Mouse (Mus musculus): ENCODE data around the gene Pola2. TPM values are rescaled to one million over a fixed set of nuclear protein-coding genes. Genes with fewer than 3 reads are reported as not detected.

The Pola2 gene
- polyA plus RNA-seq, 1 experiment from 2014 or later, result 61.4 TPM

GRCm38 (mm10) chr19:5937095-5937835, 26.7 kb downstream of the Pola2 start:
- DNase-seq (ENCODE audit: low spot score), result no peak

DNA sequence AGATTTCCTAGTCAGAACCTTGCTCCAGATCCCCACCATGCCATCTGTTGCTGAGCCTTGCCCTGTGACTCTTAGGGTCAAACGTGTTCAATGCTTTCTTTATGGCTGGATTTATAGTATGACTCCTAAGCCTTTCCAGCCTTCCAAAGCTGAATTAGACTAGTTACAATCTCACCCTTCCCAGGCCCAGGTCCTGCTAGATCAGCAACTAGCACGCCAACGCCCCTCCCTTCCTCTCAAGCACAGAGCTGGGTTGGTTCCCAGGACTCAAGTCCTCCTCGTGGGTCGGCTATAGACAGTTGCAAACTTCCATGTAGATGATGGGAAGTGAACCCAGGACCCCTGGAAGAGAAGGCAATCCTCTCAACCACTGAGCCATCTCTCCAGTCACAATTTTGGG, 28.3 kb downstream of the Pola2 start:
- no peak for DNase-seq (ENCODE audit: low spot score)

- no peak for DNase-seq (ENCODE audit: low spot score)
Measured at GRCm38 (mm10) chr19:5935266-5935665, 28.7 kb downstream of the Pola2 start.

GRCm38 (mm10) chr19:5929634-5930596, 34.1 kb downstream of the Pola2 start:
- no peak for DNase-seq (ENCODE audit: low spot score)

- no peak for DNase-seq (ENCODE audit: low spot score)
Measured at GRCm38 (mm10) chr19:5928546-5928945, 35.5 kb downstream of the Pola2 start.

DNA sequence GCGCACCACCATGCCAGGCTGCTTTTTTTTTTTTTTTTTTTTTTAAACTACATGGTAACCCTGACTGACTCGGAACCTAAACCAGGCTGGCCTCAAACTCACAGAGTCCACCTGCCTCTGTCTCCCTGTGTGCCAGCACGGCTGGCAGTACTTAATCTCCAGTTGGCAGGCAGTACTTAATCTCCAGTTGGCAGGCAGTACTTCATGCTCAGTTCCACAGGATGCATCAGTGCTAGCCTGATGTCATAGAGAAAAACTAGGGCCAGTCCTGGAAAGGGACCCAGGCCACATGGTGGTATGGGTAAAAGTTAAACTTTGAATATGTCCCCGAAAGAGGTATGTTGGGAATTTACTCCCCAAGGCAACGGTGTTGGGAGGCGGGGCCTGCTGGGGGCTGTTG, 35.9 kb downstream of the Pola2 start:
- DNase-seq (ENCODE audit: low spot score), result no peak

DNA sequence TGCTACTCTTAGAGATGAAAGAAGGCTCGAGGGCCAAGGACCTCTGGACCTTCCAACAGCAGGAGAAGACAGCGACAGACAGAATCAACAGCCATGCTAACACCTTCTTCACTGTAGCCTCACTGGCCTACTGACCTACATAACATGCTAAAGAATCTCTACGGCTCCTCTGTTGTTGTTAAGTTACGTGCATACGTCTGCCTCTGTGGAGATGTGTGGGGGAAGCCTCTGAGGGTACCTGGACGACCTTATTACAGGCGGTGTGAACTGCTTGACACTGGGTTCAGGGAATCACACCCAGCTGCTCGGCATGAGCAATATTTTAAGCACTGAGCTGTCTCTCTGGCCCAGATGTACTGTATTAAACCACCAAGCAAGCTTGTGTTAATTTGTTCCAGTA, 36.5 kb downstream of the Pola2 start:
- peak; percentile 44 for DNase-seq (ENCODE audit: low spot score)

- no peak for DNase-seq (ENCODE audit: low spot score)
Measured at GRCm38 (mm10) chr19:5927026-5927425, 37.0 kb downstream of the Pola2 start.

DNA sequence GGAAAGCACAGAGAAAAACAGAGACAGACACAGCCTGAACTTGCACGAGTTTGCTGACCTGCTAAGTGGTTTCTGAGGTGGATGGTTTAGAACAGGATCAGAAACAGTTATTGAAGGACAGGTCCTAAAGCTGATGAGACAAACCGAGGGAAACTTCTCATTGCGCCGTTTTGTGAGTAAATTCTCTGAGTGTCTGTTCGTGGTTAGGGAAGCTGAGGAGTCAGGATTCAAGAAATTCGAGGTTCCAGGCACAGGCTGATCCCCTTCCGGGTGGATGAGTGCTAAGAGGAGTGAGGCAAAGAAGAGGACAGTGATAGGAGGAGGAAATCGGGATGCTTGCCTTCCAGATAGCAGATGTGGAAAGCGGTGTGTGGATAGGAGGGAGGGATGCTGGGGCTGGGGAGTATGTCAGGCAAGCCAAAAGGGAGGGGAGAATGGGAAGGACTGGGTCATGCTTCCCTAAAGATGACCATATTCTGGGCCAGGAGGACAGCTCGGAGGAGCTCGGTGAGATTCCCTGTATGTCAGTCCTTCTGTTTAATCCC, 38.6 kb downstream of the Pola2 start:
- DNase-seq (ENCODE audit: low spot score), result no peak

- peak; percentile 92 for DNase-seq (ENCODE audit: low spot score)
Measured at GRCm38 (mm10) chr19:5924713-5925093, 39.3 kb downstream of the Pola2 start, which contains the start of gene Cdc42ep2. Gene Cdc42ep2, minus strand, starts transcription at chr19:5924816.

DNA sequence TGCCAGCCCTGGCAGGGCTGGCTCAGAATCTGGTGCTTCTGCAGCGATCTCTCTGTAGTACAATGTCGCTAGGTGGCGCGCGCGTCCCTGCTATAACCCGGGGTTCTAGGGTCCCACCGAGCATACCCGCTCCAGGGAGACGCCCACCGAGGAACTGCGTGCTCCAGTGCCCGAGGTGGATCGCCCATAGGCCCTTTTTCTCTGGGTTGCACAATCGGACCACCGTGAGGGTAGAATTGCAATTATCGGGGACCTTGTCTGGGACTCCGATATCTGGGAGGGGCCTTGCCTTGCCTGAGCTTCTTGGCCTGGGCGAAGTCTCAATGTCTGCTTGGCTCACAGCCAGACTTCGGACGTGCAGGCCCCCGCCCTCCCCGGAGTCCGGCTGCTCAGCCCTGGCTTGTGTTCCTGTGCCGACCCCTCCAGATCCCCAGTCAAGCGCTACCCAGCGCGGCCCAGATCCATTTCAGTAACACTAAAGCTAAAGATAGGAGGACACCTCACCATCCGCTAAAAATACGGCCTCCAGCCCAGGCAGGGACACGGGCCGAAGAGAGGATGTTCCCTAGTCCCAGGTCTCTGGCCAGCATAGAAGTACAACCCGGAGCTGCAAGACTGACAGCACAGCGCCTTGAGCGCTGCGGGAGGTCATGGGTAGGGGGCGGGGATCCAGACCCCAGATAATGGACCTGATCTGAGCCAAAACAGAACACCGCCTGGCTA, 39.9 kb downstream of the Pola2 start:
- DNase-seq (ENCODE audit: low spot score), result peak; percentile 90

DNA sequence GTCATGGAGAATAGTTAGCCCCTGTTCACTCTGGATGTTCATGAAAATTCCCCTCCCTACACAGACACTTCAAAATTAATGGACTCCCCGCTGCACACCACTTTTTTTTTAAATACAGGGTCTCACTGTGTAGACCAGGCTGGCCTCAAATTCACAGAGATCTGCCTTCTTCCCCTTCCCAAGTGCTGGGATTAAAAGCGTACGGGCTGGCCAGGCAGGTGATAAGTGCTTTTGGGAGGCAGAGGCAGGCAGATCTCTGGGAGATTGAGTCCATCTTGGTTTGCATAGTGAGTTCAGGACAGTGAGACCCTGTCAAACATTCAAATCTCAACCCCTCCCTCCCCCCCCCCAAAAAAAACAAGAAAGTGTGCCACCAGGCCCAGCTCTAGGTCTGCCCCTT, 41.0 kb downstream of the Pola2 start:
- no peak for DNase-seq (ENCODE audit: low spot score)

DNA sequence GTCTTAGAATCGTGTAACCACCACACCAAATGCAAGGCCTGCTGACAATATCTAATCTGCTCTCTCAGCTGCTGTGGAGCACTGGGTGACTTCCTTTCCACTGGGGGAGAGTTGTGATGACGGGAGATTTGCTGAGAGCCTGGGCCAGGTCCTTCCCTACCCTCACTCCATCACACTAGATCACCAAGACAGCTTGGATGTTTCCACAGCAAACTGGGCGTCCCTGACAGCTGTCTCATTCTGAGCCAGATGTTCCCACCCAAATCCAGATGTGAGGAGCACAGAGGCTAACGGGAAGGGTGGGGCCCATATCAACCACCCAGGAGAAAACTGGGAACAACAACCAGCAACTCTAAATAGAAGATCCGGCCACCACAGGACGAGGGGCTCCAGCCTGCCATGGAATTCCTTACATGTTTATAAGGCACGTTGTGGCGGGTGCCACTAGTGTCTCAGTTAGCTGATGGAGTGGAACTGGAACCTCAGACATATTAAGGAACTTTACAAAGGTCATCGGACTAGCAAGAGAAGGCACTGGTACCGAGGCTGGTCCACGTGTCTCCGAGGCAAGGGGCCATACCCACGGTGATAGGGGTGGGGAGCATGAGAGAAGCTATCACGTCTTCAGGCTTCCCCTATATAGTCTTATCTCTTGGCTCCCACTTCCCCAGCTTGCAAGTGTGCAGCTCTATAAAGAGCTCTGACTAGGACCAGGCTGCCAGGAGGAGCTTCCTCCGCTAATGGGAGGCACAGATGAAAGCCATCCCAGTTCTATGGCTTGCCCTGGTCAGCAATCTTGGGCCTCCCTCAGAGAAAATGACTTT, 41.7 kb downstream of the Pola2 start:
- DNase-seq (ENCODE audit: low spot score), result no peak

GRCm38 (mm10) chr19:5921715-5922114, 42.3 kb downstream of the Pola2 start:
- no peak for DNase-seq (ENCODE audit: low spot score)

DNA sequence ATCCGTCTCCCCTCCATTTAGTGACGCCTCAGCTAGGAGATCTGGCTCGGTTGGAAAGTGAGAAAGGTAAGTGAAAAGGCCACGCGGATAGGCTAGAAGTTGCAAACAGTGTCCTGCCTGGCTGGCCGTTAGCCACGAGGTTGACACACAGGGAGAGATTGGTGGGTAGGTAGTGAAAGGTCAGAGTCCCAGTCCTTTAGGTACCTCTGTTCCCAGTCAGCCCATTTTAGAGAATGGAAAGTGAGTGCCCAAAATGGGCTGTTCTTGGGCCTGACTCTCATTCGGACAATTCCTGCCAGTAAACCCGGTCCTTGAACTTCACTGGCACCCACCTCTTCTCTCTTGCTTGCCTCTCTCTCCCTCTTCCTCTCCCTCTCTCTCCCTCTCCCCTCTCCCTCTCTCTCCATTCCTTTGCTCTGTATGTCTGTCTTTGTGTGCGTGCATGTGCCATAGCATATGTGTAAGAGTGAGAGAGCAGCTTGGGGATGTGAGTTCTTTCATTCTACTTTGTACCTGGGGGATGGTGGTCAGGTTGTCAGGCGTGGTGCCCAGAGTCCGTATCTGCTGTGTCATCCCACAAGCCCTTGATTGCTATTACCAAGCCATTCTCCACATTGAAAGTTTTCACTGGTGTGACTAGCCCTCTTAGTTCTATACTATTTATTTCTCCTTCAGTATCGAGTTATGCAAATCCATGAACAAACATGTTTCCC, 50.8 kb downstream of the Pola2 start, which contains the start of gene Dpf2:
Dpf2 (minus strand) TSS at position 4 of the 713 bp plus-strand sequence.
- no peak for DNase-seq (ENCODE audit: low spot score)

- peak; percentile 100 for DNase-seq (ENCODE audit: low spot score)
Measured at GRCm38 (mm10) chr19:5912103-5913006, 51.6 kb downstream of the Pola2 start.

DNA sequence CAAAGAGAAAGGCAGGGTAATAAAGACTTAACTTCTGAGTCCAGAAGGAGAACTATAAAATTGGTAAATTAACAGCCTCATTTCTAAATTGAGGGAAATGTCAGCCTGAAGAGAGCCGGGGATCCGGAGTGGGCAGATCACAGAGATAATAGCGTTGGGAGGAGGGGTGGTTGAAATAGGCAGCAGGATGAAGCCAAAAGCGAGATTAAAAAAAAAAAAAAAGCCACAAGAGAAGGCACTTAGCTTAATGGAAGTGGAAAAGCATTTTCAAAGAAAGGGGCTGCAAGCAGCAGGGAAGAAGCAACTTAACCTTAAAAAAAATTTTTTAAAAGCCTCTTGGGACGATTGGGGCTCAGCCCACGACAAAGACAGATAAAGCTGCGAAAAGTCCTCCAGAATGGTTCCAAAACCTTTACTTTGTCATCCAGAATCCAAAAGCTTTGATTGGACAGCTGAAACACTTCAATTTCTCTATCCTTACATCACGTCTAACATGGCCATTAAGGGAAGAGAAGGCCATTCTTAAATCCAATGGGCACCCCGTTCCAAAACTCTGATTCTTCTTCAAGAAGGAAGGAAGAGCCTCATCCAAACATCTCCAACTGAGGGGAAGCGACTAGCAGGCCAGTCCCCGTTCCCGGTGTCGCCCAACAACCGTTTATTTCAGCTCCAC, 52.4 kb downstream of the Pola2 start:
- DNase-seq (ENCODE audit: low spot score), result peak; percentile 9

- no peak for DNase-seq (ENCODE audit: low spot score)
Measured at GRCm38 (mm10) chr19:5910221-5910620, 53.8 kb downstream of the Pola2 start.

Data from thymus, postnatal 0 days (tissue).